Mouse (Mus musculus) olfactory bulb, adult 2 months (tissue): ENCODE results near the gene Sh3pxd2a. TPM values are rescaled to one million over a fixed set of nuclear protein-coding genes. Genes with fewer than 3 reads are reported as not detected.
A peak's percentile ranks its signal among the peaks of the same experiment; 100 is the strongest.

ENCODE experiments used
- H3K27ac ChIP-seq: fragments of 200-500 bp; 2 replicates; pipeline ENCODE4 v1.5.1; 2012; ENCODE audit warnings: low read depth, low read length; ENCODE audit not compliant: insufficient read depth
- H3K4me1 ChIP-seq: fragments of 200-500 bp; 2 replicates; pipeline ENCODE4 v1.6.1; 2012; ENCODE audit warnings: low read length; ENCODE audit not compliant: control insufficient read depth, insufficient read depth
- H3K4me3 ChIP-seq: fragments of 200-500 bp; 2 replicates; pipeline ENCODE4 v1.5.1; 2012; ENCODE audit warnings: mild to moderate bottlenecking, low read depth, low read length, moderate library complexity; ENCODE audit not compliant: insufficient read depth
- CTCF ChIP-seq: fragments of 200-500 bp; IDR thresholded peaks from 2 replicates; pipeline ENCODE4 v1.5.1; 2012; ENCODE audit warnings: low read depth, mild to moderate bottlenecking, low read length, moderate library complexity; ENCODE audit not compliant: insufficient read depth
- POLR2A ChIP-seq: fragments of 200-500 bp; IDR thresholded peaks from 2 replicates; pipeline ENCODE4 v1.6.1; 2012; ENCODE audit warnings: mild to moderate bottlenecking, low read depth, low read length, moderate library complexity; ENCODE audit not compliant: insufficient read depth
- WGBS: fragments of 180-500 bp; shearing (Covaris S2); methylation state at CpG from one replicate; pipeline ENCODE4 v1.1.7; 2018; 5-methylcytosine and 5-hydroxymethylcytosine counted together
- polyA plus RNA-seq: library from polyadenylated mRNA; stranded (reverse); fragments of >200 nt; gene quantifications from 2 replicates; pipeline ENCODE4 v1.2.4, GENCODE M21; 2012; ENCODE audit warnings: low replicate concordance; ENCODE audit not compliant: missing spikeins, insufficient read depth, insufficient read length

Sh3pxd2a gene
- polyA plus RNA-seq, 1 experiment: not detected

DNA sequence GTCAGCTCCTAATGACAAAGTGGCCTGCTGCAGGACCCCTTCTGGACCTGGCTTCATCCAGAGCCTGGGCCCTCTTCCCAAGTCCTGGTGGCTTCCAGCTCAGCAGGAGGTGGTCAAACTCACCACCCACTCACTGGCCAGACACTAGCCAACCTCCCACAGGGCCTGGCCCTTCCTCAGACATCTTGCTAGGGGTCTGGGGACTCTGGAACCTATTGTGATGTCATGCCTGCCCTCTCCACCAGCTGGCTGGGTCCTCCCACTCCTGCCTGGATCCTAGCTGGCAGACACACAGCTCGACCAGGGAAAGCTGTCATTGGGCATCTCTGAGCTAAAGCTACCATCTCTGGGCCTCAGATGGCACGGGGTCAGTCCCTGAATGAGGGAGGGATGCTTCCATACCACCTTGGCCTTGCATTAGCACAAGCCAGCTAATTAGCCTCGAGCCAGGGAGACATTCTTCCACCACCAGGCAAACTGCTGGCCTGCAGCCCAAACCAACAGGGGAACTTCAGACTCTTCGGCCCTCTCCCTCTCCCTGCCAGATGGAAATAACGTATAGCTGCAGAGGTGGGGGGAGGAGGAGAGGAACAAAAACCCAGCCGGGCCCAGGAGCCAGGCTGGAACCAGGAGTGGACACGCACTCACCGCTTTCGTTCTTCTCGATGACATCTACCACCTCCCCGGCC is 150.7 kb downstream of the Sh3pxd2a start:
- peak overlapping the region; percentile 33 for H3K27ac ChIP-seq
- H3K4me3 ChIP-seq: peak overlapping the region; percentile 42
- 21% methylated on average over 11 of the region's 11 CpGs for WGBS
- no peak for TF ChIP-seq POLR2A
- TF ChIP-seq CTCF: no peak
- H3K4me1 ChIP-seq: peaks cover 61% of the 10 kb centered on the region

DNA sequence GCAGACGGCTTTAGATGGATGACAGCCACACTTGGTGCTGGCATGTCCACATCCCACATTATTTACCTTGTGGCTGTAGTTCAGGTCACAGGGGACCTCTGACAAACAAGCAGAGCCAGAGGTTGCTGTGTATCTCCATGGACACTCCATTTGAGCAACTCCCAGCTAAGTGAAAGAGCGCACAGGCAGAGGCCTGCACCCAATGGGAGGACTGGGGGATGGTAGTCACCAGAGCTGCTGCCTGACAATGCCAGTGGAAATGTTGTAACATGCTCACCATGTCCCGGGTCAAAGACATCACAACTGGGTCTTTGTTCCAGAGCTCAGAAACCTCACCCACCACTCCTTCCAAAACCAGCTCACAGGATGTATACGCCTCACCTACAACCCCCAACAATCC is 153.0 kb downstream of the Sh3pxd2a start:
- H3K4me3 ChIP-seq: no peak overlapping the region
- 88% methylated on average over 4 of the region's 4 CpGs for WGBS
- TF ChIP-seq CTCF (no peak), POLR2A (no peak)
- peaks cover 38% of the 10 kb centered on the region for H3K4me1 ChIP-seq
- H3K27ac ChIP-seq: no peak overlapping the region

DNA sequence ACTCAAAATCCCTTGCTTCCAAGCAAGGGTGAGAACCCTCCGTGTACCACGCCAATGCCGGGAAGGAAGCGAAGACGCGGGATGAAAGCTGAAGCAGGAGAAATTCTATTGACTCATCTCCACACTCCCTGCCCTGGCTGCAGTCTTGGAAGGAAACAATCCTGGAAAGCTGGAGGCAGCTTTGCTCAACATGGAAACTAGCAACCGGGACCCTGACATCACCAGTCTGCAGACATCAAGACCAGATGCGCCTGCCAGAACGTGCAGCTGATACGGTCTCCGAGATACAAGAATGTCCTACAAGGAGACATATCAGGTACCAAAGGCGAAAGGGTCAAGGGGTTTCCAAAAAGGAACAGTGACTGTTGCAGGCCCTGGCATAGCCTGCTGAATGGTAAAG is 154.4 kb downstream of the Sh3pxd2a start:
- TF ChIP-seq CTCF (no peak), POLR2A (no peak)
- WGBS: 86% methylated on average over 12 of the region's 12 CpGs
- H3K4me1 ChIP-seq: peaks cover 37% of the 10 kb centered on the region
- no peak overlapping the region for H3K4me3 ChIP-seq
- H3K27ac ChIP-seq: no peak overlapping the region

DNA sequence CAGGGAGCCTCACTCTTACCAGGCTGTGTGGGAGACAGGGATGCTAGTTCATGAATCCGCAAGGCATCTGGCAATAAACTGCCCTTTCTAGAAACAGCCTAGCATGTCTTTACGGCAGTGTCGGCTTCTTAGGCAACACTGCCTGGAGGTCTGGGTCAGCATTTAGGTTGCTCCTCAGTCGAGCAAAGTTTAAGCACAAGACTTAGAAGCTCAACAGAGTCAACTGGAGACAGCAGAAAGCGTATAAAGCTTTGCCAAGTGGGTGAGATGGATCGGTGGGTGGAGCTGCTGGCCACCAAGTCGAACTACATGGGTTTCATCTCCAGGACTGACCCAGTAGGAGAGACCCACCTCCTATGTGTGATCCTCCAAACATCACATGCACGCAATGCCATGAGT is 157.3 kb downstream of the Sh3pxd2a start:
- H3K4me1 ChIP-seq: peaks cover 28% of the 10 kb centered on the region
- WGBS: 87% methylated on average over 8 of the region's 8 CpGs

DNA sequence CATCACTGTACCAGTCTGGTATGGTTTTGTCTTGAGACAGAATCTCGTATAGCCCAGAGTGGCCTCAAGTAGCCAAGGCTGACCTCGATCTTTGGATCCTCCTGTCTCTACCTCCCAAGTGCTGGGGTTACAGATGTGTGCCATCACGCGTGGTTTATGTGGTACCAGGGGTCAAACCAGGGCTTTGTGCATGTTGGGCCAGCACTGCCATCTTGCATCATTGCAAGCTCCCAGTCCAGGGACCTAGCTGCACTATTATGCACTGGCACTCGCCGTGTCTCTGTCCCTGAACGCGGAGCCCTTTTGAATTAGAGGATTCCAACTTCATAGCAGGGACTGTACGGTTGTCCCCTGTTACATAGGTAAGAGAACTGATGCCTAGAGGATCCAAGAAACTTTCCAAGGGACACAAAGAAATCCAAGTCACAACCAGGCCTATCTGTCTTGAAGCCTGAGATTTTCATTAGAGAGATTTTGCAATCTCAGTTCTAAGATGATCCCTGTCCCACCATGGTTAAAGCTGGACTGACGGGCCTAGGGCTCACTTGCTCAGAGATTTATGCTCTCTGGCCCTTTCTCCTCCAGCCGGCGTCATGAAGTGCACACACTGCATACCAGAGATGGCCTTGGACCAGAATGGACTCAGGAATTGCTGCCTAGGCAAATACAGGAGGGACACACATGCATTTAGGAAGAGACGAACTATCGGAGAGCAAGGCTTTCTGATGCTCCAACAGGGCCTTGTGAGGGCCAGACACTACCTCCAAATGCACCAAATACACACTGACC is 157.9 kb downstream of the Sh3pxd2a start:
- no peak overlapping the region for H3K27ac ChIP-seq
- 93% methylated on average over 14 of the region's 14 CpGs for WGBS
- TF ChIP-seq CTCF: no peak
- no peak for TF ChIP-seq POLR2A
- H3K4me3 ChIP-seq: no peak overlapping the region
- H3K4me1 ChIP-seq: peaks cover 34% of the 10 kb centered on the region

More for the DNA sequence above, 157.3 kb downstream of the Sh3pxd2a start:
- TF ChIP-seq POLR2A: no peak
- no peak for TF ChIP-seq CTCF
- H3K4me3 ChIP-seq: no peak overlapping the region
- no peak overlapping the region for H3K27ac ChIP-seq

DNA sequence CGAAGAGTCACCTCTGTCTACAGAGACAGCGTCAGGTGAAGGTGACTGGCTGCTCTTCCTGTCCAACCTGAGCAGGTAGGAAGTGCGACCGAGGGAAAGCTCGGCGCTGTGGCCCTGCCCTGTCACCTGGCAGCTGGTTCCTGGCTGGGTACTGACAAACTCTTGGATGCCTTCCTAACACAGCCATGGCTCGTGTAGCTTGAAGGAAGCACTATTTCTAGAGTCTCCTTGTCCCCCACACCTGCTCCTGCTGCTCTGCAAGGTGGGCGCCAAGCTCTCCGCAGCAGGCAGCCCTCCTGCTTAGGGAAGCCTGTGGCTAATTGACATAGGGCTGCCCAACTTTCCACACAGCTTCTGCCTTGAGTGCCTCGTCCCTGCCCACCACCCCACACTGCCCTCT is 158.8 kb downstream of the Sh3pxd2a start:
- Histone ChIP-seq H3K4me3 (no peak overlapping the region), H3K27ac (no peak overlapping the region), H3K4me1 (peaks cover 41% of the 10 kb centered on the region)
- TF ChIP-seq POLR2A: no peak
- WGBS: 86% methylated on average over 10 of the region's 10 CpGs

DNA sequence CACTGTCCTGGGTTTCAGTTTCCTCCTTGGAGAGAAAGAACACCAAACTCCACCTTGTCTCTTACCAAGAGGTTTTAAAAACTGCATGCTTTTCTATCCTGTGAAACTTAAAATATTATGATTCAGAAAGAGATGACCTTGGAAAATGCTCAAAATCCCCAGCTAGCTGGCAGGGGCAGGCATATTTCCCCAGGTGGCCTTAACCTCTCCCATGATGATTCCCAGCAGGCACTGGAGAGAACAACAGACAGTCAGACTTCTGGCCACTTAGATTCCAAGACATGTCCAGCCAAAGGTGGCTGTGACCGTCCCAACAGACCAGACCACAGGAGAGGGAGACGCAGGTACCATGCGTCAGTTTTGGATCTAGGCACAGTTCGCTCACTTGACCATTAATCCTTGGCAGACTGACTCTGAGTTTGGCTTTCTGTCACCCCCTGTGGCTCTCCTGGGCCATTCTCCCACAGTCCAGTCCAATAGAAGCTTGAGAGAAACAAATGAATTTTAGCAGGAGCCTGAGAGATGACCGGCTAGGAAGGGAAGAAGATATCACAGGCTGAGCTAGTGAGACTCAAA is 159.9 kb downstream of the Sh3pxd2a start:
- no peak for TF ChIP-seq POLR2A
- no peak for TF ChIP-seq CTCF
- Histone ChIP-seq H3K4me3 (no peak overlapping the region), H3K4me1 (peaks cover 38% of the 10 kb centered on the region), H3K27ac (no peak overlapping the region)
- WGBS: 86% methylated on average over 5 of the region's 5 CpGs

DNA sequence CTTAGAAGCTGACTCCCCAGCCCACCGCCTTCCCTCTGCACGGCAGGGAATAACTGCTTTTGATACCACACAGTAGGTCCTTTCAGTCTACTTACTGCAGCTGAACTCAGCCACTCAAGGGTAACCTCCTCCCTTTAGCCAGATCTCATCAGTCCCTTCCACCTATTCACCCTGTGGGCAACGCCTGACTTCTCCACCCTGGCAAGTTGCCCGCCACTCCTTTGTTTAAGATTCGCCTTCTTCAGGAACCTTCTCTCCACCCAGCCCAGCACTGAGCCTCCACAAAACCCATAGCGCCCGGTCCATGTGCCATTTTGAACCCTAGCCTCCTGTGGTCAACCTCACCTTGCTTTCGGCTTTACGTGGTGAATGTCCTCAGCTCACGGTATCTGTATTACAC is 161.1 kb downstream of the Sh3pxd2a start:
- WGBS: 88% methylated on average over 10 of the region's 10 CpGs
- TF ChIP-seq CTCF (no peak), POLR2A (no peak)
- H3K4me1 ChIP-seq: peaks cover 46% of the 10 kb centered on the region
- no peak overlapping the region for H3K4me3 ChIP-seq
- no peak overlapping the region for H3K27ac ChIP-seq

DNA sequence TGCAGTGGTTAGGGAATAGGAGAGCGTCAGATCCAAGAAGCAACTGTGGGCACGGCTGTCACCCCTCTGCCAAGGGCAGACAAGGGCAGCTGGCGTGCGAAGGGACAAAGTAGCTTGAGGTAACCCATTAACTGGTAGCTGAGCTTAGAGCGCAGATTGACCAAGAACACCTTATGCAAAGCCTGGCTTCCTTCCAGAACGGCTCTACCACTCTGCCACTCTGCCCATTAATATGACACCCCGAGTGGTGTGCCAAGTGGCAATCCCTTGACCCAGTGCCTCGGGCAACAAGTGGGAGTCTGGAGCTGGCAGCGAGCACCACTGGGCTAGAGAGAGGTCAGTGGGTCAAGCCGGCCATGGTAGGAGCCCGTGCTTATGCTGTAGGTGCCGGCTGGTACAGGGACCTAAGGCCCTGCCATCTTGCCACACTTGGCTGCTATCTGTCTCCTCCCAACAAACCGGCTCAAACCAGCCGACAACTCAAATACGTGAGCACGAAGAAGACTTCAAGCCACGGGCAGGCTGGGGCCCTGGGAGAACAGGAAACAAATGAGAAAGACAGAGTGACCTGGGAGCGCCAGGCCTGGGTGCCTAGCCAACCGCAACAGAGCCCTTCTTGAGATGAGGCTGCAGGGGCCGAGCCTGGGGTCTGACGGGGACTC is 161.9 kb downstream of the Sh3pxd2a start:
- WGBS: 72% methylated on average over 21 of the region's 21 CpGs
- no peak overlapping the region for H3K27ac ChIP-seq
- H3K4me1 ChIP-seq: peaks cover 46% of the 10 kb centered on the region
- H3K4me3 ChIP-seq: no peak overlapping the region
- no peak for TF ChIP-seq CTCF
- TF ChIP-seq POLR2A: no peak
